Mouse (Mus musculus) frontal cortex, postnatal 25 days (tissue): ENCODE results near the gene Bcl2l13.
"Not testable (repeated sequence)": the region's sequence is repeated elsewhere in the genome, so short reads cannot be mapped to it uniquely, and the experiment has no call there.

ENCODE experiments used
- DNase-seq, 2 experiments: peaks; one replicate each; pipeline ENCODE4 v3.0.0; 2022; ENCODE audit warnings: low spot score in 2 of 2

The Bcl2l13 gene

GRCm38 (mm10) chr6:120830866-120831608 lies 5.0 kb upstream of the Bcl2l13 start:
- DNase-seq, result no peak

- DNase-seq, result no peak
Measured at GRCm38 (mm10) chr6:120832097-120832496, 3.9 kb upstream of the Bcl2l13 start.

- no peak for DNase-seq
Measured at GRCm38 (mm10) chr6:120834766-120835321, 1.2 kb upstream of the Bcl2l13 start.

- no peak for DNase-seq
Measured at GRCm38 (mm10) chr6:120836389-120837151, 558 bp downstream of the Bcl2l13 start.

- no peak for DNase-seq
Measured at GRCm38 (mm10) chr6:120837152-120837530, 1.1 kb downstream of the Bcl2l13 start.

- no peak for DNase-seq
Measured at GRCm38 (mm10) chr6:120840258-120840657, 4.2 kb downstream of the Bcl2l13 start.

GRCm38 (mm10) chr6:120841754-120842153 lies 5.7 kb downstream of the Bcl2l13 start:
- no peak for DNase-seq

GRCm38 (mm10) chr6:120850720-120851119 lies 14.7 kb downstream of the Bcl2l13 start:
- not testable (repeated sequence) for DNase-seq

GRCm38 (mm10) chr6:120854413-120854812 lies 18.4 kb downstream of the Bcl2l13 start:
- DNase-seq, result no peak

- DNase-seq, result peak in 1 of 2 experiments; percentile 13
Measured at GRCm38 (mm10) chr6:120858217-120858711, 22.3 kb downstream of the Bcl2l13 start.

- DNase-seq, result no peak
Measured at GRCm38 (mm10) chr6:120860079-120860478, 24.1 kb downstream of the Bcl2l13 start.

GRCm38 (mm10) chr6:120866051-120866814 lies 30.2 kb downstream of the Bcl2l13 start:
- no peak for DNase-seq

GRCm38 (mm10) chr6:120868824-120869223 lies 32.8 kb downstream of the Bcl2l13 start:
- no peak for DNase-seq

- no peak for DNase-seq
Measured at GRCm38 (mm10) chr6:120871286-120871685, 35.3 kb downstream of the Bcl2l13 start.

- no peak for DNase-seq
Measured at GRCm38 (mm10) chr6:120873874-120874273, 37.9 kb downstream of the Bcl2l13 start.

- DNase-seq, result no peak
Measured at GRCm38 (mm10) chr6:120879046-120879445, 43.0 kb downstream of the Bcl2l13 start.

- DNase-seq, result no peak
Measured at GRCm38 (mm10) chr6:120884436-120884835, 48.4 kb downstream of the Bcl2l13 start.

GRCm38 (mm10) chr6:120886696-120887095 lies 50.7 kb downstream of the Bcl2l13 start:
- no peak for DNase-seq

GRCm38 (mm10) chr6:120894089-120894488 lies 58.1 kb downstream of the Bcl2l13 start:
- no peak for DNase-seq

GRCm38 (mm10) chr6:120894524-120894923 lies 58.5 kb downstream of the Bcl2l13 start:
- DNase-seq, result no peak

GRCm38 (mm10) chr6:120898188-120898833 lies 62.3 kb downstream of the Bcl2l13 start:
- DNase-seq, result peak in 1 of 2 experiments; percentile 25
